Mouse (Mus musculus): ENCODE results near the gene Lemd2. TPM values are rescaled to one million over a fixed set of nuclear protein-coding genes. Genes with fewer than 3 reads are reported as not detected.

Gene Lemd2
- polyA plus RNA-seq, 1 experiment from 2014 or later, result 12.0 TPM

GRCm38 (mm10) chr17:27223821-27224220 lies 19.6 kb upstream of the Lemd2 start:
- Histone ChIP-seq H3K9me3 (replicated peaks; ENCODE audit: control insufficient read depth, low read length) (no peaks in the 10 kb centered on the region), H3K4me2 (ENCODE audit: low read depth, low read length) (no peak overlapping the region), H3K9ac (replicated peaks; ENCODE audit: low read length) (no peak overlapping the region), H3K4me1 (ENCODE audit: control insufficient read depth, insufficient read depth, low read length) (no peaks in the 10 kb centered on the region), H3K4me3 (ENCODE audit: low read depth, low read length) (no peak overlapping the region), H3K27me3 (ENCODE audit: control insufficient read depth, insufficient read depth, low read length) (no peaks in the 10 kb centered on the region), H3K36me3 (replicated peaks; ENCODE audit: control insufficient read depth, insufficient read depth, low read depth, low read length) (no peaks in the 10 kb centered on the region), H3K27ac (replicated peaks; ENCODE audit: low read depth, low read length) (no peak overlapping the region)
- no peak for ATAC-seq (replicated peaks; ENCODE audit: insufficient number of reproducible peaks, low FRiP score, low TSS enrichment, low read depth)
- DNase-seq (ENCODE audit: low spot score), result no peak
- 88% methylated on average over 6 of the region's 6 CpGs for WGBS

GRCm38 (mm10) chr17:27221562-27221961 lies 17.3 kb upstream of the Lemd2 start:
- ATAC-seq (replicated peaks; ENCODE audit: insufficient number of reproducible peaks, low FRiP score, low TSS enrichment, low read depth) (no peak), DNase-seq (ENCODE audit: low spot score) (no peak)
- H3K27me3 ChIP-seq (ENCODE audit: control insufficient read depth, insufficient read depth, low read length), result no peaks in the 10 kb centered on the region
- WGBS, result 91% methylated on average over 16 of the region's 16 CpGs
- no peaks in the 10 kb centered on the region for H3K9me3 ChIP-seq (replicated peaks; ENCODE audit: control insufficient read depth, low read length)
- no peak overlapping the region for H3K4me2 ChIP-seq (ENCODE audit: low read depth, low read length)
- no peak overlapping the region for H3K4me3 ChIP-seq (ENCODE audit: low read depth, low read length)
- no peak overlapping the region for H3K9ac ChIP-seq (replicated peaks; ENCODE audit: low read length)
- H3K36me3 ChIP-seq (replicated peaks; ENCODE audit: control insufficient read depth, insufficient read depth, low read depth, low read length), result no peaks in the 10 kb centered on the region
- no peaks in the 10 kb centered on the region for H3K4me1 ChIP-seq (ENCODE audit: control insufficient read depth, insufficient read depth, low read length)
- no peak overlapping the region for H3K27ac ChIP-seq (replicated peaks; ENCODE audit: low read depth, low read length)

GRCm38 (mm10) chr17:27218916-27219315 lies 14.6 kb upstream of the Lemd2 start:
- DNase-seq (ENCODE audit: low spot score) (no peak), ATAC-seq (replicated peaks; ENCODE audit: insufficient number of reproducible peaks, low FRiP score, low TSS enrichment, low read depth) (no peak)
- no peak overlapping the region for H3K27ac ChIP-seq (replicated peaks; ENCODE audit: low read depth, low read length)
- H3K36me3 ChIP-seq (replicated peaks; ENCODE audit: control insufficient read depth, insufficient read depth, low read depth, low read length), result no peaks in the 10 kb centered on the region
- WGBS, result 44% methylated on average over 6 of the region's 6 CpGs
- no peak overlapping the region for H3K4me3 ChIP-seq (ENCODE audit: low read depth, low read length)
- H3K27me3 ChIP-seq (ENCODE audit: control insufficient read depth, insufficient read depth, low read length), result no peaks in the 10 kb centered on the region
- H3K9ac ChIP-seq (replicated peaks; ENCODE audit: low read length), result no peak overlapping the region
- no peaks in the 10 kb centered on the region for H3K4me1 ChIP-seq (ENCODE audit: control insufficient read depth, insufficient read depth, low read length)
- H3K4me2 ChIP-seq (ENCODE audit: low read depth, low read length), result no peak overlapping the region
- no peaks in the 10 kb centered on the region for H3K9me3 ChIP-seq (replicated peaks; ENCODE audit: control insufficient read depth, low read length)

- H3K4me1 ChIP-seq (ENCODE audit: control insufficient read depth, insufficient read depth, low read length), result no peaks in the 10 kb centered on the region
- H3K4me2 ChIP-seq (ENCODE audit: low read depth, low read length), result no peak overlapping the region
- H3K27me3 ChIP-seq (ENCODE audit: control insufficient read depth, insufficient read depth, low read length), result no peaks in the 10 kb centered on the region
- H3K4me3 ChIP-seq (ENCODE audit: low read depth, low read length), result no peak overlapping the region
- ATAC-seq (replicated peaks; ENCODE audit: insufficient number of reproducible peaks, low FRiP score, low TSS enrichment, low read depth) (no peak), DNase-seq (ENCODE audit: low spot score) (no peak)
- H3K27ac ChIP-seq (replicated peaks; ENCODE audit: low read depth, low read length), result no peak overlapping the region
- WGBS, result 65% methylated on average over 4 of the region's 8 CpGs
- H3K9me3 ChIP-seq (replicated peaks; ENCODE audit: control insufficient read depth, low read length), result no peaks in the 10 kb centered on the region
- no peaks in the 10 kb centered on the region for H3K36me3 ChIP-seq (replicated peaks; ENCODE audit: control insufficient read depth, insufficient read depth, low read depth, low read length)
- no peak overlapping the region for H3K9ac ChIP-seq (replicated peaks; ENCODE audit: low read length)
These were observed 14.1 kb upstream of the Lemd2 start for GRCm38 (mm10) chr17:27218364-27218763.

- no peak overlapping the region for H3K9ac ChIP-seq (replicated peaks; ENCODE audit: low read length)
- WGBS, result 1% methylated on average over 11 of the region's 11 CpGs
- no peak overlapping the region for H3K27ac ChIP-seq (replicated peaks; ENCODE audit: low read depth, low read length)
- no peaks in the 10 kb centered on the region for H3K4me1 ChIP-seq (ENCODE audit: control insufficient read depth, insufficient read depth, low read length)
- H3K36me3 ChIP-seq (replicated peaks; ENCODE audit: control insufficient read depth, insufficient read depth, low read depth, low read length), result no peaks in the 10 kb centered on the region
- no peaks in the 10 kb centered on the region for H3K27me3 ChIP-seq (ENCODE audit: control insufficient read depth, insufficient read depth, low read length)
- no peaks in the 10 kb centered on the region for H3K9me3 ChIP-seq (replicated peaks; ENCODE audit: control insufficient read depth, low read length)
- peak; percentile 65 for DNase-seq (ENCODE audit: low spot score)
- no peak overlapping the region for H3K4me2 ChIP-seq (ENCODE audit: low read depth, low read length)
- ATAC-seq (replicated peaks; ENCODE audit: insufficient number of reproducible peaks, low FRiP score, low TSS enrichment, low read depth), result 0 out of 2 replicates have a peak, but pooled peaks have one; percentile 42
- no peak overlapping the region for H3K4me3 ChIP-seq (ENCODE audit: low read depth, low read length)
These were observed 8.7 kb upstream of the Lemd2 start for GRCm38 (mm10) chr17:27212768-27213525.

GRCm38 (mm10) chr17:27212006-27212405 lies 7.7 kb upstream of the Lemd2 start:
- Histone ChIP-seq H3K27me3 (ENCODE audit: control insufficient read depth, insufficient read depth, low read length) (no peaks in the 10 kb centered on the region), H3K36me3 (replicated peaks; ENCODE audit: control insufficient read depth, insufficient read depth, low read depth, low read length) (no peaks in the 10 kb centered on the region), H3K4me2 (ENCODE audit: low read depth, low read length) (no peak overlapping the region), H3K9ac (replicated peaks; ENCODE audit: low read length) (no peak overlapping the region), H3K4me3 (ENCODE audit: low read depth, low read length) (no peak overlapping the region), H3K9me3 (replicated peaks; ENCODE audit: control insufficient read depth, low read length) (no peaks in the 10 kb centered on the region), H3K27ac (replicated peaks; ENCODE audit: low read depth, low read length) (no peak overlapping the region), H3K4me1 (ENCODE audit: control insufficient read depth, insufficient read depth, low read length) (no peaks in the 10 kb centered on the region)
- WGBS, result 22% methylated on average over 6 of the region's 6 CpGs
- ATAC-seq (replicated peaks; ENCODE audit: insufficient number of reproducible peaks, low FRiP score, low TSS enrichment, low read depth), result no peak
- no peak for DNase-seq (ENCODE audit: low spot score)

GRCm38 (mm10) chr17:27207113-27207707 lies 2.9 kb upstream of the Lemd2 start:
- no peak overlapping the region for H3K4me2 ChIP-seq (ENCODE audit: low read depth, low read length)
- 63% methylated on average over 11 of the region's 11 CpGs for WGBS

GRCm38 (mm10) chr17:27203358-27204074 lies 753 bp downstream of the Lemd2 start:
- WGBS, result 0% methylated on average over 46 of the region's 74 CpGs
- Histone ChIP-seq H3K4me1 (ENCODE audit: control insufficient read depth, insufficient read depth, low read length) (no peaks in the 10 kb centered on the region; the same call in 1 of the 2 replicates), H3K36me3 (replicated peaks; ENCODE audit: control insufficient read depth, insufficient read depth, low read depth, low read length) (peaks cover 13% of the 10 kb centered on the region), H3K4me2 (ENCODE audit: low read depth, low read length) (peak overlapping the region; percentile 80), H3K9ac (replicated peaks; ENCODE audit: low read length) (peak overlapping the region; percentile 98), H3K4me3 (ENCODE audit: low read depth, low read length) (peak overlapping the region; percentile 95), H3K27ac (replicated peaks; ENCODE audit: low read depth, low read length) (peak overlapping the region; percentile 94), H3K27me3 (ENCODE audit: control insufficient read depth, insufficient read depth, low read length) (no peaks in the 10 kb centered on the region), H3K9me3 (replicated peaks; ENCODE audit: control insufficient read depth, low read length) (no peaks in the 10 kb centered on the region)
- DNase-seq (ENCODE audit: low spot score) (peak; percentile 41), ATAC-seq (replicated peaks; ENCODE audit: insufficient number of reproducible peaks, low FRiP score, low TSS enrichment, low read depth) (peak; percentile 44)

More at GRCm38 (mm10) chr17:27207113-27207707, 2.9 kb upstream of the Lemd2 start:
- no peaks in the 10 kb centered on the region for H3K9me3 ChIP-seq (replicated peaks; ENCODE audit: control insufficient read depth, low read length)
- H3K27me3 ChIP-seq (ENCODE audit: control insufficient read depth, insufficient read depth, low read length), result no peaks in the 10 kb centered on the region
- no peak for ATAC-seq (replicated peaks; ENCODE audit: insufficient number of reproducible peaks, low FRiP score, low TSS enrichment, low read depth)
- no peak overlapping the region for H3K4me3 ChIP-seq (ENCODE audit: low read depth, low read length)
- H3K36me3 ChIP-seq (replicated peaks; ENCODE audit: control insufficient read depth, insufficient read depth, low read depth, low read length), result no peaks in the 10 kb centered on the region
- no peaks in the 10 kb centered on the region; the same call in 1 of the 2 replicates for H3K4me1 ChIP-seq (ENCODE audit: control insufficient read depth, insufficient read depth, low read length)
- no peak overlapping the region for H3K27ac ChIP-seq (replicated peaks; ENCODE audit: low read depth, low read length)
- peak overlapping the region; percentile 13; the same call in 1 of the 2 replicates for H3K9ac ChIP-seq (replicated peaks; ENCODE audit: low read length)
- DNase-seq (ENCODE audit: low spot score), result no peak

All from embryonic facial prominence, embryonic 11.5 days (tissue).